Mouse (Mus musculus) brain, adult 2 months (tissue): ENCODE measurements around the gene Xpo4.

Experiments
- DNase-seq: peaks from one replicate; pipeline ENCODE4 v3.0.0; 2011; ENCODE audit warnings: low read depth, low spot score

Xpo4 gene

GRCm38 (mm10) chr14:57537261-57538015, 127.8 kb downstream of the Xpo4 start:
- DNase-seq: peak; percentile 53

GRCm38 (mm10) chr14:57536820-57537219, 128.4 kb downstream of the Xpo4 start:
- no peak for DNase-seq

GRCm38 (mm10) chr14:57535646-57536045, 129.6 kb downstream of the Xpo4 start:
- peak; percentile 77 for DNase-seq

- peak; percentile 60 for DNase-seq
These were observed 130.3 kb downstream of the Xpo4 start for GRCm38 (mm10) chr14:57534961-57535360.

- DNase-seq: peak; percentile 23
These were observed 130.9 kb downstream of the Xpo4 start for GRCm38 (mm10) chr14:57534346-57534745.

GRCm38 (mm10) chr14:57533841-57534240, 131.4 kb downstream of the Xpo4 start:
- no peak for DNase-seq

GRCm38 (mm10) chr14:57533214-57533613, 132.0 kb downstream of the Xpo4 start:
- peak; percentile 43 for DNase-seq

GRCm38 (mm10) chr14:57532577-57532976, 132.7 kb downstream of the Xpo4 start:
- no peak for DNase-seq

- no peak for DNase-seq
These were observed 135.3 kb downstream of the Xpo4 start for GRCm38 (mm10) chr14:57529786-57530515.

- DNase-seq: peak; percentile 87
These were observed 136.0 kb downstream of the Xpo4 start for GRCm38 (mm10) chr14:57529086-57529785.

- no peak for DNase-seq
These were observed 137.6 kb downstream of the Xpo4 start for GRCm38 (mm10) chr14:57527598-57527997.
